Mouse (Mus musculus) heart, adult 2 months (tissue): ENCODE results near the gene Rabac1.

Experiments used
- CTCF ChIP-seq: fragments of 200-600 bp; IDR thresholded peaks from 2 replicates; pipeline ENCODE4 v1.8.1; 2022; ENCODE audit warnings: antibody characterized with exemption, mild to moderate bottlenecking, moderate library complexity
- POLR2A ChIP-seq: fragments of 200-500 bp; IDR thresholded peaks from 2 replicates; pipeline ENCODE4 v1.6.1; 2011; ENCODE audit warnings: mild to moderate bottlenecking, low read depth, low read length, control low read depth; ENCODE audit not compliant: insufficient read depth

- no peak for TF ChIP-seq CTCF
- no peak for TF ChIP-seq POLR2A
These were observed 28.2 kb upstream of the Rabac1 start for GRCm38 (mm10) chr7:25000711-25001110.
